Mouse (Mus musculus) yolk sac, embryonic 10.5 days (tissue): ENCODE results near the gene Uggt2.

Experiments used
- DNase-seq: peaks from one replicate; pipeline ENCODE4 v3.0.0-alpha.2; 2017; ENCODE audit warnings: low spot score

The Uggt2 gene

DNA sequence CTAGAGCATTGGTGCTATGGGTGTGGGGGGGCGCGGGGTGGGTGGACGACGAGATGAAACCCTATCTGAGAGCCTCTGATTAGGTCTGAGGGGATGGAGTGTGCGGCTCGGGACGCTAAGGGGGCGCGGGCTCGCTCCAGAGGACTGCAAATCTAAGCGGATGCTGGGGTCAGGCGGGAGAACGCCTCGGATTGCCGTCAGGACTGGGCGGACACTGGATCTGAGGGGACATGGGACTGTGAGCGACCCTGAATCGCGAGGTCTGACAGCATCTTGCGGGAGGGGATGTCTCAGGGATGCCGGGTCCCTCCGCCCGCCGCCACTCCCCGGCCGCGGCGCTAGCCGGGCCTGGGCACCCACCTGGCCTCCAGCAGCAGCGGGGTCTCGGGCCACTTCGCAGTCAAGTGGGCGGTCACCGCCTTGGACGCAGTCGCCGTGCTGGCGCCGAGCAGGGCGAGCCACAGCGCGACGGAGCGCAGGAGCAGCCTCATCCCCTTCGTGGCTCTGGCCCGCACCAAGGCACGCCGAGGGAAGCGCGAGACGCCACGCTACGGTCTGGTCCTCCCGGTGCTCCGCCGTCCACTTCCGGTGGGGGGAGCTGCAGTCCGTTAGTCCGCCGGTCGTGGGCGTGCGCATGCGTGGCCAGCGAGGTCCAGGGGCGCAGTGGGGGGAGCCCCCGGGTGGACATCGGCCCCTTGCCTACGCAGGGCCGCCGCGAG is at the start of gene Uggt2:
Uggt2 (minus strand) TSS at position 580 of the 719 bp plus-strand sequence.
- DNase-seq: peak; percentile 87

DNA sequence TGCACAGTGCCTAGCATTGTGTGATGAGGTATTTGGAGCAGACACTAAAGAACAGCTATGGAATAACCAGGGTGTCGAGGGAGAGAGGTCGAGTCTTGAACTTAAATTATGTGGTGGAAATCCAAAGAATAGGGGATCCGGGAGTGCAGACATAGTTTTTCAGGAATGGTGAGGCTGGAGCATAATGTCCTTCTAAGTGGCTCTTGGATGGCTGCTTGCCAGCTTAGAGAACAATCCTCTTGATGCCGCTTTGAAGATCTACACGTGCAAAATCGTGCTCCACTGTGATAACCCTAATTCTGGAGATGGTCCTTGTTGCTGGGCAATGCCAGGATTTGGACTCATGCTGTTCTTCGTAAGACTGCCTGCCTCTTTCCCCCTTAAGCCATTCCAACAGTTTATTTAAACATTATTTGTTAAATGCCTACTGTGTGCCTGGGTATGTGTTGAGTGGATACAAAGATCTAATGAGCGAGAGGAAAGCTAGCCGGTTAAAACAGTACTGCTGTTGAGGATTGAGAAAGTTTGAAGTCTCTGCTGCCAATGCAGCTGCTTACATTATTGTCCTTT is 40.2 kb upstream of the Uggt2 start:
- no peak for DNase-seq

DNA sequence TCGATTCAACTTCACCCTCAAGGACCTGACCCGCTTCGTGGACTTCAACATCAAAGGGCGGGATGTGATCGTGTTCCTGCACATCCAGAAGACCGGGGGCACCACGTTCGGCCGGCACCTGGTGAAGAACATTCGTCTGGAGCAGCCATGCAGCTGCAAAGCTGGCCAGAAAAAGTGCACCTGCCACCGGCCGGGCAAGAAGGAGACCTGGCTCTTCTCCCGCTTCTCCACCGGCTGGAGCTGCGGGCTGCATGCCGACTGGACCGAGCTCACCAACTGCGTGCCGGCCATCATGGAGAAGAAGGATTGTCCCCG is 39.5 kb upstream of the Uggt2 start:
- no peak for DNase-seq

DNA sequence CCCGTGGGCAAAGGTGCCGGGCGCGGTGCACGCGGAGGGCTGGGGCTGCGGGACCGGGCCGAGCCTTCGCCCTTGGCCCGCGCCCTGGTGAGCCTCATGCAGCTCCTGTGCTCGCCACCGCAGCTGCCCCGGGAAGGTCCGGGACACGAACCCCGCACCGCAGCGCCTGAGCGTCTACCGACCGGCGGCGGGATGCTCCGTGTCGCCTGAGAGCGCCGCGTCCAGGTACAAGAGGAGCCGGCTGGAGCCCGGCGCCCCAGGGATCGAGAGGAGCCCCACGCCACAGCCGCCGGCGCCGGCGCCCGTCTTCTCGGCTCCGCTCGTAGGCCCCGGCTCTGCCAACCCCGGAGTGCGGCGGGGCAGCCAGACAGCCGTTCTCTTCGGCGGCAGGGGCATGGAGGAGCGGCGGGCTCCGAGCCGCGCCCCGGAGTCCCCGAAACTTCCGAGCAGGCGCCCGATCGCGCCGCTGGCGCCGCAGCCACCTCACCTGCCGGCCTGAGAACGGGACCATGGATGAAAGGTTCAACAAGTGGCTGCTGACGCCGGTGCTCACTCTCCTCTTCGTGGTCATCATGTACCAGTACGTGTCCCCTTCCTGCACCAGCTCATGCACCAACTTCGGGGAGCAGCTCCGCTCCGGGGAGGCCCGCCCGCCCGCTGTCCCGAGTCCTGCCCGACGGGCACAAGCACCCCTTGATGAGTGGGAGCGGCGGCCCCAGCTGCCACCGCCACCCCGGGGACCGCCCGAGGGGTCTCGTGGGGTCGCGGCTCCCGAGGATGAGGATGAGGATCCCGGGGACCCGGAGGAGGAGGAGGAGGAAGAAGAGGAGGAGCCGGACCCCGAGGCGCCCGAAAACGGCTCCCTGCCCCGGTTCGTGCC is 38.9 kb upstream of the Uggt2 start, which contains the start of gene Hs6st3:
Hs6st3 (plus strand) TSS at position 436 of the 880 bp plus-strand sequence.
- DNase-seq: no peak

DNA sequence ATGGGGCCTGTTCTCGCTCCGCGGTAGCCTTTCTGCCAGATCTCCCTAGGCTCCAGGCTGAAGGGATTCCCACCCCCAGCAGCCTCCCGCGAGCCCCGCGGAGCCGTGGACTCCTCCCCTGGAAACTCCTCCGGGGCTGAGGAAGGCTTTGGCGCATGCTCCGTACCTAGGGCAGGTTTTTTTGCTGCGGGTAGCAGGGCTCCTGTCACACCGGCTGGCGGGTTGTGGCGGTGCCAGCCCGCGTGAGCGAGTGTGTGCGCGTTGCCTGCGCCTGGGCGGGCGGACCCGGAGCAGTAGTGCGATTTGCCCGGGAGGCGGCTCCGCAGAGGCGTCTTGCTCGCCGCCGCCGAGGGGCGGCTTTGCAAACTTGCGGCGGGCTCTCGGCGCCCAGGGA is 38.3 kb upstream of the Uggt2 start:
- DNase-seq: peak; percentile 68

DNA sequence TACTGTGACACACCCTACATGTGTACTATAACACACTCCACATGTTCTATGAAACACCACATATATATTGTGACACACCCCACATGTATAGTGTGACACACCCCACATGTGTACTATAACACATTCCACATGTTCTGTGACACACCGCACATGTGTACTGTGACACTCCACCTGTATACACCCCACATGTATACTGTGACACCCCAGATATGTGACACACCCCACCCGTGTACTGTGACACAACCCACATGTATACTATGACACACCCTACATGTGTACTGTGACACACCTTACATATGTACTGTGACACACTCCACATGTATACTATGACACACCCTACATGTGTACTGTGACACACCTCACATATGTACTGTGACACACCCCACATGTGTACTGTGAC is 28.1 kb upstream of the Uggt2 start:
- DNase-seq: no peak

DNA sequence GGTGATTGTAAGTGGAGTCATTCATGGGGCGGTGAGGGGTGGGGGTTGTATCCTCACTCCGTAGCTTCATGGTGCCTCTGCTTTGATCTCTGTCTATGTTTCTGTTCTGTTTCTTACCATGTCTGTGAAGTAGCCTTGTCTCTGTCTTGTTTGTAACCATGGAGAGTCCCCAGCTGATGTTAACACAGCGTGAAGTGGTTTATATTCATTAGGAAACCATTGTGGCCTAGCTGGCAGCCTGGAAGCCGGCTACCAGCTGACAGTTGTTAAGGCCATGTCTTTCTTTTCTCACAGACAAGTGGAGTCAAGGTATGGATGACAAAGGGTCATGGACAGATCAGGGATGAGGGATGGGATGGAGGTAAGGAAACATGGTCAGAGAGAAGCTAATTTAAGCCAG is 26.6 kb upstream of the Uggt2 start:
- no peak for DNase-seq

DNA sequence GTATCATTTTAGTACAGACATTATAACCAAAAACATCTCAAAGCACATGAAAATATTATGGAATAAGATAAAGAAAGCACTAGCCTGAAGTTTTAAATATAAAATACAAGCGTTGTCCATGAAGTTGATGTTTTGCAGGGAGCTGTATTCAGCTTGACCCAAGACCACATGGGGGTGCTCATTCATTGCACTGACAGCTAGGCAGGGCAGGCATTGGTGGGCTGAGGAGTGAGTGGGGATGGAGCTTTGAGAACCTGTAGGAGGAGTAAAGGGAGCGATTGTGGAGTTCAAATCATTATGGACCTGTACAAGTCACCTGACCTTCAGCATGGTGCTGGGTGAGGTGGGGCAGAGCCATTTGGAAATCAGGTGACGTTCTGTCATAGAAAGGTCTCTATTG is 24.8 kb upstream of the Uggt2 start:
- DNase-seq: peak; percentile 21

DNA sequence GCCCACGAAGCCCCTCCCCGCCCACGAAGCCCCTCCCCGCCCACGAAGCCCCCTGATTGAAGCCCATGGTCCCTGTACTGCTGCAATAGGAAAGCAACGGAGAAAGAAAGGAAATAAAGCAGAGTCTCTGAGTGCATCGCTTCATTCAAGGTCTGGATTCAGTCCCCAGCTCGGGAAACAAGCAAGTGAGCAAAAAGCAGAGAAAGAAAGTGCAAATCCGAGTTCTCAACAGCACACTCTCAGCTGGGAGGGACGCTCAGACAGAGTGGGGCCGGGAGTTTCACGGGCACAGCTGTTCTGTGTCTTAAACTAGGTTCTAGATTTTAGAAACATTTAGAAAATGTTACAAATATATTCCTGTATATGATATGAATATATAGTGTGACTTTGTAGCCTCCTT is 24.4 kb upstream of the Uggt2 start:
- DNase-seq: no peak

DNA sequence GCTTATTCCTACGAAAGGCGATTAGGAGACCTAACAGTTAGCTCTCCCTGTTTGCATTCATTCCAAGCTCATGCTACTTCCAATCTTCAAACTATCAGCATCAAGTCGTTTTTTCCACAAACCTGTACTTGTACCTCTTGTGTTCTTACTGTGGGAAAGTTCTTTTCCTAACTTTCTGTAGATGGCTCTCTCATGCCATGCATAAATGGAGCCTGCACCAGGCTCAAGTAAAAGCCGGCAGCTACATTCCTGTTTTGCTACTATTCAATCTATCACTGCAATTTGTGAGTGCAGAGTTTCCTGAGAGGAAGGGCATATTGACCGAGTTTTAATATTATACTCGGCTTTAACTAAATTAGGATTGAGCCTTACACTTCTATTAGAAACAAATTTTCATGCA is 13.3 kb upstream of the Uggt2 start:
- DNase-seq: no peak

DNA sequence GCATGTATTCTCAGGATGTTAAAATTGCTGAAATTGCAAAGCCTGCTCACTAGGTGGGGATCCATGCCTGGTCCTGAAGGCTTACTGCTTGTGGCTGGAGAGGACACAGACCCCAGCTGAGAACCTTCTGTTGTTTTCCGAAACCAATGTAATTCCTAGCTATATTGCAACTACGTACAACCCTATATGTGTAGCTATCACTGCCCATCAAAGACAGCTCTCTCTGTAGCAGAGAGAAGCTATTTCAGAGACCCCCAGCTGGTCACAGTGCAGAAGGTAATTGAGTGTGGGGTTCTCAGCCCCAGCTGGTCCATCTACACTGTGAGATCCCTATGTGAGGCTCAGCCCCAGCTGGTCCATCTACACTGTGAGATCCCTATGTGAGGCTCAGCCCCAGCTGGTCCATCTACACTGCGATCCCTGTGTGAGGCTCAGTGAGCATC is 10.6 kb upstream of the Uggt2 start:
- no peak for DNase-seq

DNA sequence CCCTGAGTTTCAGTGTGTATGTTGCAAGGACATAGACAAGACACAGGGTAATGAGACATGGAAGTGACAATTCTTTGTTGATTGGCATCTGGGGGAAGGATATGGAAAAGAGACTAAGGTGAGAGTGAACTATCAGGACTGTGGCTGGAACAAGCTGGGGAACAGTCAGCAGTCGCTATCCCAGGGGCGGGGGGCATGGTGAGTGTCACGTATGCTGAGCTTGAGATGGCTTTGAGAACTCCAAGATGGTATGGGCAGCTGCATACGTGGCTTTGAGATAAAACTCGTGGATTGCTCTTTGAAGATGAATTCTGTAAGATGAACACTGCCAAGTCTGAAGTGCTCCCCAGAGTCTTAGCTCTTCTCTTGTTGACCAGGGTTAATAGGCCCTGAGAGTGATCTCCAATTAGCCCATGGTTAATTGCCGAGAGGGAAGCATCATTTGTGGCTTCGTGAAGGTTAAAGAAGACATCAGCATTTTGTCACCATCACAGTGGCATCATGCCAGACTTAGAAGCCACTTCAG is 9.6 kb upstream of the Uggt2 start:
- DNase-seq: no peak

DNA sequence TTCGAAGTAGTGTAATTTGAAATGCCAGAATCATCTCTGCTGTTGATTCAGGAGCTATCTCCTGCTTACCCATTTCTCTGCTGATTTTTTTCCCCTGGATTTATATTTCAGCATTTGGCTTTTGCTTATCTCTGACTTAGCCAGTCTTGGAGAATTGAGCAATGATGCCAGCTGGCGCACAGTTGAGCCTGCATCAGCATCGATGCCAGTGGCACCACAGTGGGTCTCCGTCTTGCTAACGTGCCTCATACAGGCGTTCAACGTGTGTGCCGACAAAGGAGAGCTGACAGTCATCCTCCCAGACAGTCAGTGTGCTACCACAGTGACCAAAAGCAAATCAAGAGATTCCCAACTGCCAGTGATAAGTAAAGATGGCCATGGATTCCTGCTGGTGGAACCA is 8.4 kb upstream of the Uggt2 start:
- no peak for DNase-seq

DNA sequence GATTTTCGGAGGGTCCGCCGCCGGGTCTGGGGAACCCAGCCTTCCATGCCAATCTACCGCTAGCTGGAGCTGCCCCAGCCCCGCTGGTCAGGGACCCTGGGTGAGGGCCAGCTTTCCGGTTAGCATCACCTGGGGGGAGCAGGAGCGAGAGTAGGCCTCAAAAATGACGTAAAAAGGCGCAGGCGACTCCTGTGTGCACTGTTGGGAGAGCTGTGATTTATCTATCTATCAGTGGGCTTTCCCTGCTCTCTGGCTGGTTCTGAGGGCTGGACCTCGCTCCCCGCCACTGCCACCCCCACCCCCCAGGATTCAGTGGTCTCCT is 301 bp upstream of the Uggt2 start:
- no peak for DNase-seq

DNA sequence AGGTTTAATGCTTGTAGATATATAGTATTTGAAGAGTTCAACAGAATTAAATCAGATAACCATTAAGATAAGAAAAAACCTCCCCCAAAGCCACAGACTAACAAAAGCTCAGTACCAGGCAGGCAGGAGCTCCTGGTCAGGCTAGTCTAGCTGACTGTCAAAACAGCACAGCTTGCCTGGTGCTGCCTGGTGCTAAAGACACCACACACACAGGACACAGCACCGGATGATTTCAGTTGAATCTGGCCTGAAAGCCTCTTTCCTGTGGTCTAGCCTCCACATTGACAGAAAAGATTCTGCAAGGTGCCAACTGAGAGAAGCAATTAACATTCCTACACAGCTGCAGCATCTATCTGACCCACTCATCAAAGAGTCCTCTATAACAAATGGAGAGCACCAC is 37.4 kb downstream of the Uggt2 start:
- DNase-seq: no peak

DNA sequence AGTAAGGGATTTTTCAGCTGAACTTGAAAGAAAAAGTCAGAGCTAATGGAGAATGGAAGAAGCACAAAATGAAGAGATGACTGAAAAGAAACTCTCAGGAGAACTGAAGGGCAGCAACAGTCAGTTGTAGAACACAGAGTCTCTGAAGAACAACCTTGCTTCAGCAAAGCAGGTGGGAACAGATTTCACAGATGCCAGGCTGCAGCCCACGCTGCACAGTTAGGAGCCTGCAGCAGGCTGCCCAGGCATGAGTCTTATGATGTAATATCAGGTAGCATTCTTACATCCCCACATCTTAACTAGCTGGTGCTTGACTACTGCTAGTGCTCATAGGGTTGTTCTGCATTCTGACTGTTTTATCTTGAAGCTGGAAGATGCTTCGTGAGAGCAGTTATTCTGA is 38.5 kb downstream of the Uggt2 start:
- no peak for DNase-seq

DNA sequence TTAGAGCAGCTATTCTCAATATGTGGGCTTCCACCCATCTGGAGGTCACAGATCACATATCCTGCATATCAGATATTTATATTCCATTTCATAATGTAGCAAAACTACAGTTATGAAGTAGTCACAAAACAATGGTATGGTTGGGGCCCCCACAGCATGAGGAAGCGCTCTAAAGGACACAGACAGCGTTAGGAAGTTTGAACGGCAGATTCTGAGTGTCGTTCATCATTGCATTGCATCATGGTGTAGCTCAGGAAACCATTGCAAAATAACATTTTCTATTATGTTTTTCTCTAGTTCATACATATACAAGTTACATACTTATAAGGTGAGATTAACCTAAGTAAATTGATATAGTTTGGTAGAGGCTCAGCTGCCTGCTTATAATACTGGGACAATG is 42.2 kb downstream of the Uggt2 start:
- no peak for DNase-seq

DNA sequence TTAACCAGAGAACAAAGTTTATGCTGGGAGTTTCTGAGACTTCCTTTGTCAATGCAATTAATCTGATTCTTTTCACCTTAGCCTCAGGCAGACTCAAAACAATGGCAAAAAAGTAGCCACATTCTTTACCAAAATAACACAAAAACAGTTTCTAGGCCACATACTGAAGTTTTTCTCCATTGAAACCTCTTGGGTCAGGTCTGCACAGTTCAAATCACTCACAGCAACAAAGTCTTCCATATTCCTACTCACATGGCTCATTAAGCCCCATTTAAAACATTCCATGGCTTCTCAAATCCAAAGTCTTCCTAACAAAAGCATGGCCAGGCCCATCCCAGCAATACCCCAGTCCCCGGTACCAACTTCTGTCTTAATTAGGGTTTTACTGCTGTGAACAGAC is 46.3 kb downstream of the Uggt2 start:
- DNase-seq: no peak

DNA sequence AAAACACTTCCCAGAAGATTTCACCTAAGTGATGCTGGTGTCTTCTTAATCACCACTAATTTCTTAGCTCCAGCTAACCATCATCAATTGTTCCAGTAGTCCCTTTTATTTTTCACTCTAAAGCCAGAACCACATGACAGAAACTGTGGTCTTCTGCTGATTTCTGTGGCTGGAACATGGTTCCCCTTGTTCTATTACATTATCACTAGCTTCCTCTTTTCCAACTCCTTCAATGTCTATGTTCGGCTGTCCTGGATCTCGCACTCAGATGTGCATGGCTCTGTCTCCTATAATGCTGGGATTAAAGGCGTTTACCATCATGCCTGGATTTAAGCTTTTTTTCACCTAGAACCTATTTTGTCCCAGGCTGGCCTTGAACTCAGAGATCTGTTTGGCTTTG is 46.9 kb downstream of the Uggt2 start:
- DNase-seq: no peak

DNA sequence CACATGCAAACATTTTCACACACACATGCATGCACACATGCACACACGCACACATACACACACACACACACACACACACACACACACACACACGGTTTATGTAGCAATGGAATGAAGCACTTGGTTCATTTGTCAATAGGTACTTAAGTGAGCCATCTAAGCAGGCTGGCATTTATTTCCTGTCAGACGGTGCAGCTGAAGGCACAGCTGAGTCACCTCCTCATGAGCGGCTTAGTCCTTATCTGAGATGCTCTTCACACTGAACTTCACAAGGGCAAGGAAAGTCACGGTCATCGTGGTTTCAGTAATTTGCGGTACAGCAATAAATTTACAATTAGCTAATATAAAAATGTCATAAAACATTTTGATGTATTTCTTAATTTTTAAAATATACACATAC is 55.5 kb downstream of the Uggt2 start:
- no peak for DNase-seq

DNA sequence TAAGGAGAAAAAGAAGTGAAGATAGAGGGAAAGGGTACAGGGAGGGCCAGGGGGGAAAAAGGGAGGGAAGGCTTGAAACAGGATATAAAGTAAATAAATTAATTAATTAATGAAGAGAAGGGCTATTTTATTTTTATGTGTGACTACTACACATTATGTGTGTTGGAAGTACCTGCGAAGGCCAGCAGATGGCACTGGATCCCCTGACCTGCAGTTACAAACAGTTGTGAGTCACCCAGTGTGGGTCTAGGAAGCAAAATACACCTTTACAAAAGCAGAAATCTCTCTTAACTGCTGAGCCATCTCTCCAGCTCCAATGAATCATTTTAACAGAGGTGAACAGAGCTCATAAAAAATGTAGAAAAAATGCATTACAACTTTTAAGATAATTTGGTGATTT is 59.0 kb downstream of the Uggt2 start:
- DNase-seq: no peak

DNA sequence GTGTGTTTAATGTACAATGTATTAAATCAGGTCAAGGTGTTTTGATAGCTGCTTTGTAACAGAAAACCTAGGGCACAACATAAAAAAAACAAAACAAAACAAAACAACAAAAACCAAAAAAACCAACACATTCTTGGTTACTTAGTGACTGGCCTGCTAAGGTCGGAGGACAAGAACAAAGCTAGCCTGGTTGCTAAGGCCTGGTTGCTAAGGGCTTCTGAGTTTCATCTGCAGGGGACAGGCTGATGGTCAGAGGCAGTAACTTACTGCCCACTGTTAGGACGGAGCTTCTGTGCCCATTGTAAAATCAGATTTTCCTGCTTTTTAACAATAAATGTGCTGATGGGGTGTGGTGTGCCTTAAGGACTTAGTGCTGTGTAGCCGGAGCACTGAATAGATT is 61.5 kb downstream of the Uggt2 start:
- DNase-seq: no peak

DNA sequence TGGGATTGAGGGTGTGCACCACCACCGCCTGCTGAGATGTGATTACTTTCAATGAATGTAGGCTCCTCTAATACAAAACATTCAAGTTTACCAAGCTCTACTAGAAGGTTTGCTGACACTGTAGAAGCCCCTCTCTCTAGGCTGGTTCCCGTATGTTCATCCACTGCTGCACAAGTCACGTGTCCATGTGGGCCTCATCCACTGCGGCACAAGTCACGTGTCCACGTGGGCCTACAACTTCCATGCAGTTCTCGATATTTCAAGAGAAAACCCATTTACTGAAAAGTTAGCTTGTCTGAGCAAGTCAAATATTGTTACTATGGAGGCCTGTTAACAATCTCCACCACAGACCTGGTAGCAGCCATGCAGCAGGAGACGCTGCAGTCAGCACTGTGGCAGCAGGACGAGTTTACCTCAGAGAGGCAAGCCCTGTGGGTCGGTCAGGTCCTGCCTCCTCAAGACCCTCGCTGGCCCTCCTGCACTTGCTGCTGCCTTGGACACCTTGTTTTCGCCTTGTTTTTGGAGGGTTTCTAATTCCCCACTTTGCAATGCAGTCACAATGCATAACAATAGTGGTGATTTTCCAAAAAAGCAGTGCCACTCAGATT is 62.0 kb downstream of the Uggt2 start:
- no peak for DNase-seq
